Mouse (Mus musculus) embryonic fibroblast, embryonic 13.5 days (primary cell): Measurements from ENCODE around the gene Stab1.

Experiments
- CTCF ChIP-seq: IDR thresholded peaks from 2 replicates; pipeline ENCODE4 v1.5.1; 2011; ENCODE audit warnings: mild to moderate bottlenecking, control low read depth, low read length, moderate library complexity, borderline replicate concordance; ENCODE audit not compliant: insufficient read depth
- POLR2A ChIP-seq: IDR thresholded peaks from 2 replicates; pipeline ENCODE4 v1.6.1; 2011; ENCODE audit warnings: low read depth, mild to moderate bottlenecking, control low read depth, low read length, moderate library complexity

DNA sequence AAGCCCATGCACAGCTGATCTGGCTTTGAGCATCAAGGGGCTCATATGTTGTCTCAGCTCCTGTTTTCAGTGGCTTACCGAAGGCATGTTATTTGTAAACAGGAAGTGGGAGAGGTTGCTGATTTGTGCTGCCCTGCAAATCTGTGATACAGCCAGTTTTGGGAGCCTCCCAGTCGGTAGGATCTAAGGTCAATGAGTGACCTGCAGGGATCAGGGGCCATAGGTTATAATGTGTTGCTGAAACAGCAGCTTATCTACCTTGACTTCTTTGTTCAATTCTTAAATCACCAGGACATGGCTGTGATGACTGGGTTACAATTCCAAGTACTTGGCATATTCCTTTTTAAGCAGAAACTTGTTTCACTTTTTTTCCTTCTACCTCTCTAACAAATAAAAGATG is 52.9 kb downstream of the Stab1 start:
- no peak for TF ChIP-seq POLR2A
- TF ChIP-seq CTCF, result no peak
